Mouse (Mus musculus) ES-Bruce4 (cell line): ENCODE data around the gene Timm10.

Experiments
- CTCF ChIP-seq: IDR thresholded peaks from one replicate; pipeline ENCODE4 v1.8.1; 2011; ENCODE audit warnings: low read depth, low read length
- EP300 ChIP-seq: IDR thresholded peaks from 2 replicates; pipeline ENCODE4 v1.6.1; 2011; ENCODE audit warnings: low read depth, low read length; ENCODE audit not compliant: insufficient read depth

DNA sequence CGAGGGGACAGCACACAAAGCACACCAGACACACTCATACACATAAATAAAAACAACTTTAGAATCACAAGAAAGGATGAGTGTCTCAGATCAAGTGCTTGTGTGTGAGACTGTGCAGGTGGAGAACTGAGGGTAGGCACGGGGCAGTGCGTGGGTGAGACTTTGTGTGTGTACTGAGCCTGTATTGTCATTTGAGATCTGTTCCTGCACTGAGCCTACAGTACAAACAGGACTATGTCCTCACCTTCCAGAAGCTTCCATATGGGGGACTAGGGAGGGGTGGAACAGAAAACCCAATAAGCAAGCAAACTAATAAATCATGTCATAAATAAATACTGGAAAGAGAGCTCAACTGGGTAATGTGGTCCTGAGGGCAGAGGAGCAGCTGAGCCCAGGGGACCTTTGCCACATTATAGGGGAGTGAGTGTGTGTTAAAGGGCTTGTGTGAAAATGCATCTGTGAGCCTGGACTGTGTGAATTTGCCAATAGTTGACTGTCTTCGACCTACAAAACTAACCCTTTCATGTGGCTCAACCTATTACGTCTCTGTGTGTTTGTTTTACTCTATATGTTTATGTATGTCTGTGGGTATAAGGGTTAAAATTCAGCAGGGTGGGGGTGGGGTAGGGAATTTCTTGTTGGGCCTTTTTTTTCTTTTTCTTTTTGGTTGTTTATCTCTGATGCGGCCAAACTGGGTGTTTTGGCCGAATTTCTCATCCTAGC is 23.8 kb downstream of the Timm10 start:
- no peak for TF ChIP-seq CTCF
- no peak for TF ChIP-seq EP300
